Mouse (Mus musculus): ENCODE results near the gene Cxcl14. TPM values are rescaled to one million over a fixed set of nuclear protein-coding genes. Genes with fewer than 3 reads are reported as not detected.

The Cxcl14 gene
- total and polyA plus RNA-seq, 3 experiments, result not detected

DNA sequence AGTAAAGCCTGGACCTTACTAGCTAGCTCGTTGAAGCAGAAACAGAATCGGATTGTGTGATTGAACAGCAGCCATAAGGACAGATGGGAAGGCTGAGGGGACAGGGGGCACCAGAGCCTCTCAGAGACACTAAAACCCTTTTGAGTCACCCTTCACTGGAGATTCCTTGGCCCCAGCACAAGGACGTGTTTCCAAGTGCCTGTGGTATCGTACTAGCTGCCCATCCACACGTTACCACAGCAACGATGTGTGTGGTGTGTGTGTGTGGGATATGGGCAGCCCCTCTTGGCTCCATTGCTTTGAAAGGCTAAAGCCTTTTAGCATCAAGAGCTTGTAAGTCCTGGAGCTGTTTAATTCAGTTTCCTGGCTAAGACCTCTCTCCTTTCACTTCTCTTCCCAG lies 33.4 kb upstream of the Cxcl14 start:
- Histone ChIP-seq H3K4me3 (ENCODE audit: control insufficient read depth in 1 of 2, insufficient read depth in 1 of 2, low read depth in 2 of 2, low read length in 2 of 2) (no peak overlapping the region), H3K27ac (ENCODE audit: control insufficient read depth, low read depth, low read length) (no peak overlapping the region), H3K9me3 (replicated peaks; ENCODE audit: insufficient read depth, low read length) (no peaks in the 10 kb centered on the region), H3K36me3 (ENCODE audit: control insufficient read depth in 1 of 2, insufficient read depth in 2 of 2, low read length in 2 of 2) (no peaks in the 10 kb centered on the region), H3K4me1 (ENCODE audit: control insufficient read depth in 1 of 2, insufficient read depth in 2 of 2, low read length in 2 of 2) (no peaks in the 10 kb centered on the region), H3K27me3 (ENCODE audit: control insufficient read depth in 1 of 2, insufficient read depth in 2 of 2, low read length in 2 of 2) (no peaks in the 10 kb centered on the region), H3K79me2 (ENCODE audit: control insufficient read depth, insufficient read depth, low read length, poor library complexity) (no peaks in the 10 kb centered on the region), H3K9ac (ENCODE audit: control insufficient read depth, low read depth, low read length, poor library complexity, severe bottlenecking) (no peak overlapping the region)
- TF ChIP-seq CHD2 (IDR thresholded peaks at IDR 0.05; ENCODE audit: low read length) (no peak), ZC3H11A (IDR thresholded peaks at IDR 0.05; ENCODE audit: low read depth, low read length) (no peak), MAZ (IDR thresholded peaks at IDR 0.05; ENCODE audit: low read depth, low read length) (no peak), ZMIZ1 (IDR thresholded peaks at IDR 0.05; ENCODE audit: low read depth, low read length) (no peak), ELF1 (IDR thresholded peaks at IDR 0.05; ENCODE audit: low read depth, low read length) (no peak), CTCF (IDR thresholded peaks at IDR 0.05 in 2 of 3, conservative IDR thresholded peaks at IDR 0.05 in 1 of 3; ENCODE audit: control insufficient read depth in 1 of 3, insufficient read depth in 1 of 3, low read depth in 2 of 3, low read length in 3 of 3, poor library complexity in 1 of 3, severe bottlenecking in 1 of 3) (no peak), JUND (IDR thresholded peaks at IDR 0.05; ENCODE audit: low read depth, low read length) (no peak), NELFE (IDR thresholded peaks at IDR 0.05; ENCODE audit: low read depth, low read length) (no peak), POLR2AphosphoS5 (IDR thresholded peaks at IDR 0.05; ENCODE audit: borderline replicate concordance, low read depth, low read length) (no peak), USF2 (IDR thresholded peaks at IDR 0.05; ENCODE audit: borderline replicate concordance in 1 of 2, insufficient read depth in 1 of 2, low read depth in 1 of 2, low read length in 2 of 2) (no peak), MAFK (IDR thresholded peaks at IDR 0.05; ENCODE audit: borderline replicate concordance, low read depth, low read length) (no peak)
- DNase-seq (ENCODE audit: low read depth, low spot score), result no peak

DNA sequence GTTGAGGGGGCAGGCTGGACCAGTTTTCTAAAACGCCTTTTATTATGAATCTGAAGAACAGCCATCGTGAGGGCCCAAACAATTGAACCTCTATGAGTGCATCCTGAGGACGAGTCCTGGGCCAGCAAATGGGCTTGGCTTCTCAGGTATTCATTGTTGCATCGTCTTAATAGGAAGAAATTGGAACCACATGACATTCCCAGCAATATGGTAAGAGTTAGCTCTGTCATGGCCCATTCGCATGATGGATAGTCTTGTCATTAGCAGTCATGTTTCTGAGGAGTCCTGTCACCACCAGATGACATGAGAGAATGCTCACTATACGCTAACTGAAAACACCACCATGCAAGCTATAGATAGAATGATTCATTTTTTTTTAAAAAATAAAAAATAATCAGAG lies 32.8 kb upstream of the Cxcl14 start:
- TF ChIP-seq E2F4 (IDR thresholded peaks at IDR 0.05; ENCODE audit: borderline replicate concordance, low read depth, low read length) (no peak), ELF1 (IDR thresholded peaks at IDR 0.05; ENCODE audit: low read depth, low read length) (no peak), EP300 (IDR thresholded peaks at IDR 0.05; ENCODE audit: low read depth in 1 of 2, low read length in 2 of 2) (no peak), MAX (IDR thresholded peaks at IDR 0.05; ENCODE audit: low read length) (no peak), MAFK (IDR thresholded peaks at IDR 0.05; ENCODE audit: borderline replicate concordance, low read depth, low read length) (no peak), ZKSCAN1 (IDR thresholded peaks at IDR 0.05; ENCODE audit: low read depth, low read length) (no peak), ZMIZ1 (IDR thresholded peaks at IDR 0.05; ENCODE audit: low read depth, low read length) (no peak), TCF12 (IDR thresholded peaks at IDR 0.05; ENCODE audit: low read depth, low read length) (no peak), SMC3 (IDR thresholded peaks at IDR 0.05; ENCODE audit: low read depth, low read length) (no peak), MYC (IDR thresholded peaks at IDR 0.05; ENCODE audit: low read depth, low read length) (no peak), POLR2AphosphoS2 (IDR thresholded peaks at IDR 0.05; ENCODE audit: low read length) (no peak), MAZ (IDR thresholded peaks at IDR 0.05; ENCODE audit: low read depth, low read length) (no peak)
- Histone ChIP-seq H3K36me3 (ENCODE audit: control insufficient read depth in 1 of 2, insufficient read depth in 2 of 2, low read length in 2 of 2) (no peaks in the 10 kb centered on the region), H3K9me3 (replicated peaks; ENCODE audit: insufficient read depth, low read length) (no peaks in the 10 kb centered on the region)

More for the DNA sequence above, 32.8 kb upstream of the Cxcl14 start:
- H3K9ac ChIP-seq (ENCODE audit: control insufficient read depth, low read depth, low read length, poor library complexity, severe bottlenecking), result no peak overlapping the region
- no peaks in the 10 kb centered on the region for H3K27me3 ChIP-seq (ENCODE audit: control insufficient read depth in 1 of 2, insufficient read depth in 2 of 2, low read length in 2 of 2)
- no peak for DNase-seq (ENCODE audit: low read depth, low spot score)
- H3K27ac ChIP-seq (ENCODE audit: control insufficient read depth, low read depth, low read length), result no peak overlapping the region
- no peaks in the 10 kb centered on the region for H3K79me2 ChIP-seq (ENCODE audit: control insufficient read depth, insufficient read depth, low read length, poor library complexity)
- H3K4me3 ChIP-seq (ENCODE audit: control insufficient read depth in 1 of 2, insufficient read depth in 1 of 2, low read depth in 2 of 2, low read length in 2 of 2), result no peak overlapping the region
- no peaks in the 10 kb centered on the region for H3K4me1 ChIP-seq (ENCODE audit: control insufficient read depth in 1 of 2, insufficient read depth in 2 of 2, low read length in 2 of 2)
